Mouse (Mus musculus): ENCODE results near the gene Zscan26.
"Not testable (repeated sequence)": the region's sequence is repeated elsewhere in the genome, so short reads cannot be mapped to it uniquely, and the experiment has no call there.

The Zscan26 gene

DNA sequence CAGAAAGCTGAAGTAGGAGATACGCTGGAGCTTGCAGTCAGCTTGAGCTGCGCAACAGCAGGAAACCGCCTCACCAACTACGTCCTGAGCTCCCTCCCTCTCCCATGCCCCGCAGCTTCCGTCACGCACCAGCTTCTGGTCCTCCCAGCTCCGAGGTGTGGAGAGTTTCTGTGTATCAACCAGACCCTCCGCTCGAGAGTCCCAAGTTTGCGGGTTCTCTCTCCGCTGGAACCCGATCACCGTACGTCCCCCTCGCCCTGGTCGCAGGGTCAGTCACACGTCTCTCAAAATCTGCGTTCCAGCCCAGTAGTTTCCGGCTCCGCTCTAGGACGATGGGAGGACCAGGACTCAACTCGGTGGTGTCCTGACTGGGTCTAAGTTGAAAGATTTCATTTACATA lies at the start of gene Zscan26:
TSS of gene Zscan26 (minus strand) at position 282 of the 400 bp plus-strand sequence.
- DNase-seq = peak; percentile 82 to 89

DNA sequence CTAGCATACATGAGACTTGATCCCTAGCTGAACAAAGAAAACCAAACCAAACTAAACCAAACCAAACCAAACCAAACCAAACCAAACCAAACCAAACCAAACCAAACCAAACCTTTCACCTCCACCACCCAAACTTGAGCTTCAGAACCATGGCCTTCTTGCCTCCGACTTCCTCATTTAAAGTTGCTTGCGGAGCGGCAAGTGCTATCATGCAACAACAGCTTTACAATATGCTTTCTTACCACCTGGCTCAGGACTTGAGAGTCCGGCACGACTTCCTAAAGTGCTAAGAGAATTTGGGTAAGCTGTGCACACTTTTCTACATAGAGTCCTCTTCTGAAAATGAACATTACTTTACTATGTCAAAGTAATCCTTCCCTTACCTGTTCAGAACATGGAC lies 48.8 kb upstream of the Zscan26 start:
- DNase-seq = no peak

DNA sequence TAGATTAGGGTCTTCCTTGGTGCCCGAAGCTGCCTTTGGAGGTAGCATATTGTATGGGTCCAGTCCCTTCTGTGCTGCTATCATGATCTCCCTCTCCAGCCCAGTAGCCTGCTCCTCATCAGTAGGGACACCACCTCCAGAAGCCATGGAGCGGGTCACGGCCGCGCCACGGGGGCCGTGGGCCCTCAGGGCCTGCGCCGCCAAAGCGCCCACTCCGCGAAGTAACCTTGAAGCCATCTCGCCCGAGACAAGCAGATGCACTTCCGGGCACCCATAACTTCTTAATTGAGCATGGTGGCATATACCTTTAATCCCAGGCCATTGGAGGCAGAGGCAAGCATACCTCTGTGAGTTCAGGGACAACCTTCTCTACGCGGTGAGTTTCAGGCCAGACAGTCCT lies 47.7 kb upstream of the Zscan26 start, which contains the start of gene Gm11273:
TSS of gene Gm11273 (minus strand) at position 237 of the 400 bp plus-strand sequence.
- not testable (repeated sequence) for DNase-seq

GRCm38 (mm10) chr13:21495080-21495479 lies 41.5 kb upstream of the Zscan26 start, which contains the start of gene AK157302:
Gene AK157302, plus strand, starts transcription at chr13:21495223.
- peak in 1 of 2 experiments; percentile 4 for DNase-seq

GRCm38 (mm10) chr13:21492847-21493246 lies 39.3 kb upstream of the Zscan26 start:
- DNase-seq = no peak

GRCm38 (mm10) chr13:21486881-21487280 lies 33.4 kb upstream of the Zscan26 start:
- no peak for DNase-seq

DNA sequence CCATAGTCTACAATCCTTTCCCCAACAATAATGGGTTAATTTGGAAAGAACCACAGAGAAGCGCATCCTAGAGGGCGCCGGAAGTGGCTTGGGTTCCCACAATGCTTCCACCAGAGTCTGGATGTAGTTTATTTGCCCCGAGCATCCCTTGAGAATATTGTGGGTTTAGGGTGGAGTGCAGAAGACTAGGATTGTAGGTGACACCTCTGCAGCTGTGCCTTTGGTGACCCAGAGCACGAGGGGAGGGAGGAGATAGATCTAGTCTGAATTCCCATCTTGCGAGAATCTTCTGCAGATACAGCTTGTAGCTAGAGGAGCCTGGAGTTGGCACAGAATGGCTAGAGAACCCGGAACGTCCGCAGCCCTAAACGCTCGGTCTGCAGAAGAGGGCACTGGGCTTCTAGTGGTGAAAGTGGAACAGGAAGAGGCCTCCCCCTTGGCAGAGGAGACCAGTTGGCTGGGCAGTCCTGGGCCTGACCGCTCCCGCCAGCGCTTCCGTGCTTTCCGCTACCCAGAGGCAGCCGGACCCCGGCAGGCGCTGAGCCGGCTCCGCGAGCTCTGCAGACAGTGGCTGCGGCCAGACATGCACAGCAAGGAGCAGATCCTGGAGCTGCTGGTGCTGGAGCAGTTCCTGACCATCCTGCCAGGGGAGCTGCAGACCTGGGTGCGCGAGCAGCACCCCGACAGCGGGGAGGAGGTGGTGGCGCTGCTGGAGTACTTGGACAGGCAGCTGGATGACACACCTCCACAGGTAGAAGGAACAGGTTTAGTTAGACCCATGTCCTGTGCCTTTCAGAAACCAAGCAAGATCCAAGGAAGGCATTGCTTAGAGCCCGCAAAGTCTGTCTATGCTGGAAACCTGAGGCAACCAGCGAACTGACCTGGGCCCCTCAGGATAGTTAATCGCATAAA lies 25.5 kb upstream of the Zscan26 start, which contains the start of the genes Zkscan4 and Gm10065:
TSS of gene Zkscan4 (plus strand) at position 149 of the 912 bp plus-strand sequence.
TSS of gene Gm10065 (minus strand) at position 683 of the 912 bp plus-strand sequence.
- DNase-seq = peak; percentile 58 to 61

DNA sequence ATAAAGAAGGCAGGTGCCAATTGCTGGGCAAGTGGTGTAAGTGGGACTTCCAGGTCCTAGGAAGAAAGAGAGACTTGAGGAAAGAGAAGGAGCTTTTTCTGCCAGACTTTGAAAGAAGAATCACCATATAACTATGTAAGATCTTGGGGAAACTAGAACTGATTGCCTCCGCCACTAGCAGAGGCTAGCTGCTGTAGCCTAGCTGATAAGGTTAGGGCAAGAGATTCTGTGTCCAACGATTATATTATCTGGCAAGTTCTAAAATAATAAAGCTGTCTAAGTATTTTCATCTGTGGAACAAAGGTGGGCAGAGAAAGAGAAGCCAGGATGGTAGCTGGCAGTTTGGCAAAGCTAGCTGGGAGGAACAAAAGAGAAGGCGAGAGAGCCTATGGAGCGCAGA lies 18.9 kb upstream of the Zscan26 start:
- DNase-seq = no peak

- no peak for DNase-seq
Observed at GRCm38 (mm10) chr13:21469097-21469496, 15.6 kb upstream of the Zscan26 start.

GRCm38 (mm10) chr13:21468061-21469019 lies 14.8 kb upstream of the Zscan26 start, which contains the start of gene Nkapl:
Gene Nkapl, minus strand, starts transcription at chr13:21468509.
- peak; percentile 65 to 79 for DNase-seq

DNA sequence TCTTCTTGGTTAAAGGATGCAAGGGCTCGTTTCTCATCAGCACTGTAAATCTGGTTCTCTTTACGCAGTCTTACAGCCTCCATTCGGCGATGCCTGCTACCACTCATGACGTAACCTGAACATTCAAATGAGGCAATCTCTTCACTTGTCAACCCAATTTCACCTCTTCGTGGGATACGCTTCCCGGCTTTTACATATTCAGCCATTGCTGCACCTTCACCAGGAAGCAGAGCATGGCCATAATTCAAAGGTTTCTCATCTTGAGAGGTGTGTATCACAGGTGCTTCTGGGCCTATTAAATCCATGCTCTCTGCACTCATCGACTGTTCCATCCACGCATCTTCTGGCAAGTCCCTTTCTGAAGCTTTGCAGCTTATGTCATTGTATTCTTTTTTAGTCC lies 13.8 kb upstream of the Zscan26 start:
- DNase-seq = no peak

GRCm38 (mm10) chr13:21462516-21462915 lies 9.0 kb upstream of the Zscan26 start:
- not testable (repeated sequence) for DNase-seq

GRCm38 (mm10) chr13:21456347-21456746 lies 2.8 kb upstream of the Zscan26 start:
- DNase-seq = no peak

DNA sequence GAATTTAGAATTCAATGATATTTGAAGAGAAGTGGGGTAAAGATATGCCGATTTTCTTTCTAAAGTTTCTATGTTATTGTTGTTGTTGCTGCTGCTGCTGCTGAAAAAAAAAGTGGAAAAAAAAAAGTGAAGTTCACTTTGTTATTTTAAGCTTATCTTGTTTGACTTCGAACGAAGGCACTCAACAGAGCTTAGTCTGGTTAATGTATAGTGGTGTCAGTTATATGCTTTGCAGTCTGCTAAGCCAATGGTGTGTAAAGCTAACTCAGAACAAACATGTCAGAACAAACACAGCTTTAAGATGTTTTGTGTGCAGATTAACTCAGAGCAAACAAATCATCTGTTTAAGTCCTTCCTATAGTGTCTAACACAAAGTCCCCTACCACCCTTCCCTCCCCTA lies 603 bp upstream of the Zscan26 start:
- no peak for DNase-seq

- DNase-seq = no peak
Observed at GRCm38 (mm10) chr13:21453042-21453441, 488 bp downstream of the Zscan26 start.

DNA sequence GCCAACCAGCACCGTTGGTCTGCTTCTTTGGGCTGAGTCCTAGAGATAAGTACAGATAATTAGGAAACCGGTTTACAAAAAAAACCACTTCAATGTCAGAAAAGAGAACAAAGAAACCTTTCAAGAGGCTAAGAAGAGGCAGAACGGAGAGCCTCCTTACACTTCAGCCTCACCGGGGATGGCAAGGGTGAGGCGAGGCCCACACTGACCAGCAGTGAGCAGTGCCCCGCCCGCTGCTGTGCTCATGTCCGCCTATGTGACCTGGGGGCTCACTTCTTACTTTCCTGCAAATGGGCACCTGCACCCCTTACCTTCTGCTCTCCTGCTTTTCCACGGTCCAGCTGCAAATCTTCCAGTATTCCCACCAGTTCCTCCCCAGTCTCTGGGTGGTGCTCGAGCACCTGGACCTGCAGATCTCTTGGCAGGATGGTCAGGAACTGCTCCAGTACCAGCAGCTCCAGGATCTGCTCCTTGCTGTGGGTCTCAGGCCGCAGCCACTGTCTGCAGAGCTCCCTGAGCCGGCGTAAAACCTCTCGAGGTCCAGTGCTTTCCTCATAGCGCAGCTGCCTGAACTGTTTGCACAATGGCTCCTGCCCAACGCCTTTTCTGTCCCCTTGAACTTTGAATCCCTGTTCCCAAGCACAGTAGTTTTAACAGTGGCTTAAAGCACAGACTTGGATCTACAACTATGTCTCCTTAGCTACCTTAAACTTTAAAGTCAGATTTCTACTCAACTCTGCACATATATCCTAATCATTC lies 5.5 kb downstream of the Zscan26 start:
- DNase-seq = no peak

DNA sequence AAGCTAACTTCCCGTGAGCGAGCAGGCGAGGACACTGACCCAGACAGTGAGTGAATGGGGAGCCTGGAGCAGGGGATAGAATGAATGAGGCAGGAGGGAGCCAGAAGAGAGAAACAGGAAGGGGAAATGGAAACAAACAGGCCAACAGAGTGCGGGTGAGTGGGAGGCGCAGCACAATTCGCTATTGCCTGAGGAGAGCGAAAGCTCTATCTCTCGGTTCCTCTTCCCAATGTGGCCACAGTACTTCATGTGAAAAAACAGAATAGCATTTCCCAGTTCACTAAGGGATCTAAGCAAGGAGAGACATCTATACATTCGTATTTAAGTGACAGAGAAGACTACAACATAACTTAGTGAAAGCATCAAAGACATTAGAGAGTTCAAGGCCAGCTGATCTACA lies 6.7 kb downstream of the Zscan26 start:
- no peak for DNase-seq

DNA sequence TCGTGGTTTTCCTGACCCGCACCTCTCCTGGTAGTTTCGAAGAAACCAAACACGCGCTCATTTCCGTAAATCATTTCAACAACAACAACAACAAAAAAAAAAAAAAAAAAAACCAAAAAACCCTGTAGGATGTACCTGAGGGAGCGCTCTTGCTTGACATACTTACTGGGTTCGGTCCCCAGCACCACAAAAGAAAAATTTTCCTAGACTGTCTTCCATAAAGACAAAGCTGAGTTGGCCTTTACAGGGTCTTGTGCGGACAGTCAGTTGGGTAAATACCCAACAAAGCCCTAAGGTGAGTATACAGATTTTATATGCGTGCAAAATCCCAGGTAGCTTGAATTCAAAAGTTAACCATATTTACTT lies 12.3 kb downstream of the Zscan26 start:
- no peak for DNase-seq

DNA sequence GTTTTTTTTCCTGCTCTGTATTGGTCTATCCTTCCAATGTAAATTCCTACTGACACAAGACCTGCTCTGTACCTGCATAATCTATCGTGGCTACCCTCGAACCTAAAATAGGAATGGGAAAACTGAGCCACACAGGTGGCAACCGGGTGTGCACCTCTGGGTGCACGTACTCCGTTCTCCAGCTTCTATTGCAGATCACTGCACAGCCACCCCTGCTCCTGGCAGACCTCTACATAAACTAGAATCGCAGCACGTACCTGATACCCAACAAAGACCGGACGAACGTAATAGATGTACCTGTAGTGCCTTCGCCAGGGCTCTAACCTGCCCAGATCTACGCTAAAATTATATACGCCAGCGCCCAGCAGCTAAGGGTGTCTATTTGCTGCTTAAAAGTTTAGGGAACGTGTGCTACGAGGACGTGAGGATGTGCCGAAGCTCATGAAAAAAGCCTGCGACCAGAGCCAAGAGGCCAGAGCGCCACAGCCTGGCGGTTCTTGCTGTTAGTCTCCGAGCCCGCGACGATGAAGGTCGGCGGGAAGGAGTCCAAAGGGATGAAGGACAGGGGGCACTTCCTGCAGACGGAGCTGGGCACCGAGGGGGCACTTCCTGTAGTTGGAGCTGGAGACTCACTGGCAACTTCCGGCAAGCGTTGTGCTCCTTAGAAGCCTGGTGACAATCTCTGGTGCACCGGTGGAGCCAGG lies 12.9 kb downstream of the Zscan26 start, which contains the start of gene Pgbd1:
TSS of gene Pgbd1 (minus strand) at position 556 of the 704 bp plus-strand sequence.
- DNase-seq = peak; percentile 57 to 66

GRCm38 (mm10) chr13:21435476-21435875 lies 18.1 kb downstream of the Zscan26 start:
- no peak for DNase-seq

- DNase-seq = no peak
Observed at GRCm38 (mm10) chr13:21427631-21428030, 25.9 kb downstream of the Zscan26 start.
